Mouse (Mus musculus): ENCODE measurements around the gene Znhit3. TPM values are rescaled to one million over a fixed set of nuclear protein-coding genes. Genes with fewer than 3 reads are reported as not detected.

The Znhit3 gene
- 10 to 100 TPM; 10.8 TPM for total RNA-seq (2021)
- long read RNA-seq, experiment 1, transcript Znhit3-201 (5 exons, 998 nt), result major isoform, 19 of 22 reads
- long read RNA-seq, experiment 1, partial matches to known transcripts, result 0 of 22 reads
- long read RNA-seq, experiment 1, other reads (novel, unspliced or antisense), result 3 of 22 reads
- long read RNA-seq, experiment 2, transcript Znhit3-201 (5 exons, 998 nt), result major isoform, 12 of 13 reads
- long read RNA-seq, experiment 2, partial matches to known transcripts, result 0 of 13 reads
- long read RNA-seq, experiment 2, other reads (novel, unspliced or antisense), result 1 of 13 reads

DNA sequence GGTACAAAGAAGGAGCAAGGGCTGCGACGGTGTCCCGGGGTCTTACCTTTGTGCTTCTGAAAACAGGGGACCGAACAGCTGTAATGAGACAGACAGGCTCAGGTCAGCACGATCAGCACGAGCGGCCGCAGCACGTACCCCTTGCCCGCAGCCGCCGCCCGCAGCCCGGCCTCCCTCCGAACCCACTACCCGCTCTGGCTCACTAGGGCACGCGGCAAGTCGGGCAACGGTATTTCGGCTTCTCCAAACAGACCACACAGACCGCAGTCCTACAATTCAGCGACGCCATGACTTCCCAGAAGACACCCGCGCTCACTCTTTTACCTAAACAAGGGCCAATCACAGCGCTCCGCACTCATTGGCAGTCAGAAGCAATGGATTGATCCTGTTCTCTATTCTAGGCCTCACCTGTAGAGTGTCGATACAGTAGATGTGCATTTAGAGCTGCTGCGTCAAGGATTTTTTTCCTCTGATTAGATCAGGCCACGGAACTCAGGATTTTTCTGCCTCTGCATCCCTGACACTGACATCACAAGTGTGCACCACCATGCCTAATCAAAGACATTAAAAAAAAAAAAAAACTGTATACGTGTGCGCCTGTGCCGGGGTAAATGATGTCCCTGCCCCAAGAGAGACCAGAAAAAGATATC, at the start of gene Znhit3:
Gene Znhit3 (minus strand): TSS at position 314 of the 650 bp plus-strand sequence.
- DNase-seq, result peak; percentile 87

DNA sequence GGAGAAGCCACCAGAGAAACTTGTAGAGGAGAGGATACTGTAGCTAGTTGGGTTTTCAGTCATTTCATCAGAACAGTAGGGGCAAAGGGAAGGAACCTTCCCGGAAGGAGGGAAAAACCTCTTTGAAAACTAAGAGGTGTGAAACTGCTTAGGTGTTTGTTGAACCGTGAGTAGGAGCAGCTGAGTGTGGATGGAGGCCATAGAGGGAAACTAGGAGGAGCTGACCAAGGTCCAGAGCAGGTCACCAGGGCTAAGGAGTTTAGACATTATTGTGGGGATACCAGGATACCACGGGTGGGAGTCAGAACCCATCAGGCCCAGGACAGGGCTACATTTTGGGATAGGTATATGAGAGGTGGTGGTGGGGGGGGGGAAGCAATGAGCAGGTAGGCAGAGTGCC, 47.4 kb upstream of the Znhit3 start:
- no peak for DNase-seq

- no peak for DNase-seq
These were observed 46.4 kb upstream of the Znhit3 start for GRCm38 (mm10) chr11:84962536-84962935.

DNA sequence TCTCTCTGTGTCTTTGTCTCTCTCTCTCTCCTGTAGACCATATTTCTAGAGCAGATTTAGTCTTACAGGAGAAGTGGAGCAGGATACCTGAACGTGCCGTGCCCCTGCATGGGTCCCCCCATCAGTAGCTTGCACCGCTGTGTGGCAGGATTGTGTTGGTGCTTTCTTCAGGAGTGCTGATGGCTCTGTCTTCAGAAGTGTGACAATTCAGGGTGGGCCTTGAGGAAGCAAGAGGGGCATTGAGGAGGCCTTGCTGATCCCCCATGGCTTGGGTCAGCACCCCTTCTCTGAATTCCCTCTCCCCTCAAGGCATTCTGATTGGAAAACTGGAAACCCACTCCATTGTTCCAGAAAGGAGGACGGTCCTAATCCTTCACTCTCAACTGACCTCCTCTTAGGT, 45.4 kb upstream of the Znhit3 start:
- no peak for DNase-seq

DNA sequence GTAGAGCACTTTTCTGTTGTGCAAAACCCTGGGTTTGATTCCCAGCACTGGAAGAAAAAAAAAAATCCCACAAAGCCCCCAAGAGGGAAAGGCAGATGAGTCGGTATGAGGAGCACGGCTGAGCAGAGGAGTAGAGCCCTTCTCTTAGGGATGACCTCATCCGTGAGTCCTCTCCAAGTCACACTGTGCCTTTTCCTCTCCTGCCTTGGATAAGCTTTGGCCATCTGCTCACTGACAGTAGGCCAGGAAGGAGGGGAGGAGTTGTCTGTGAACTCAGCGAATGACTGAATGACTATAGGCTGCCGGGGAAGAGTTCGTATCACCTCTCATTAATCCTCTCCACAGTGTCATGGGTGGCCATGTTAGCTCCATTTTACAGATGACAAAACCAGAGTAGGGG, 44.6 kb upstream of the Znhit3 start:
- no peak for DNase-seq

- no peak for DNase-seq
These were observed 44.1 kb upstream of the Znhit3 start for GRCm38 (mm10) chr11:84960291-84960690.

GRCm38 (mm10) chr11:84959701-84960181, 43.6 kb upstream of the Znhit3 start:
- peak; percentile 46 for DNase-seq

- no peak for DNase-seq
These were observed 43.0 kb upstream of the Znhit3 start for GRCm38 (mm10) chr11:84959181-84959580.

- DNase-seq, result no peak
These were observed 42.1 kb upstream of the Znhit3 start for GRCm38 (mm10) chr11:84958271-84958630.

DNA sequence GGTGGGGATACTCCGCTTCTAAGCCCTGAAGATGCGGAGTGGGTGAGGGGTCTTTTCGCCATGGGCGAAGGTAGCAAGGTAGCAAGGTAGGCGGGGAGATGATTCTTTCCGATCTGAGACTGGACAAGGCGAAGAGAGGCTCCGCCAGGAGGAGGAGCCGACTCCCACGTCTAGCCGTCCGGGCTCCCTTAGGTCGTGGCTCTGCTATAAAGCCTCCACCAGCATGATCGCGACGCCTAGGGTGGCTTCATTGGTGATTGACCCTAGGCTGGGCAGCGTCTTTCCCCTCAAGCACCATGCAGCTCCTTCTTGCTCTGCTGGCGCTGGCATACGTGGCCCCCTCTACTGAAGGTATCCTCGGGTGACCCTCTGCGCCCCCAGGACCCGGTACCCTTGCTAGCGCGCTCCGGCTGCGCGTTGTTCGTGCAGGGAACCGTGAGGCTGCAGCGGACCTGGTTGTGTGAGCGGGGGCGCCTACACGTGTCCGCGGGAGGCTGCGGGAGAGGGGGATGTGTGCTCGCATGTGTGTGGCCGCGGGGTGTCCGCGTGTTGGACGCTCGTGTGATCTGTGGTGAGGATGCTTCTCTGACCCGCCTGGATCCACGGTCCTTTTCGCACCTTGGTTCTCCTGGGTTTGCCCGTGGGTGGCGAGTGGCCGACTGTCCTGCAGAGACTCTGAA, 41.6 kb upstream of the Znhit3 start, which contains the start of gene Car4:
Gene Car4 (plus strand): TSS at position 196 of the 680 bp plus-strand sequence.
- peak; percentile 23 for DNase-seq

GRCm38 (mm10) chr11:84957171-84957570, 41.0 kb upstream of the Znhit3 start:
- no peak for DNase-seq

- no peak for DNase-seq
These were observed 40.2 kb upstream of the Znhit3 start for GRCm38 (mm10) chr11:84956400-84956799.

GRCm38 (mm10) chr11:84952611-84953010, 36.4 kb upstream of the Znhit3 start:
- DNase-seq, result no peak

- DNase-seq, result no peak
These were observed 32.4 kb upstream of the Znhit3 start for GRCm38 (mm10) chr11:84948526-84948925.

- no peak for DNase-seq
These were observed 31.9 kb upstream of the Znhit3 start for GRCm38 (mm10) chr11:84948114-84948513.

DNA sequence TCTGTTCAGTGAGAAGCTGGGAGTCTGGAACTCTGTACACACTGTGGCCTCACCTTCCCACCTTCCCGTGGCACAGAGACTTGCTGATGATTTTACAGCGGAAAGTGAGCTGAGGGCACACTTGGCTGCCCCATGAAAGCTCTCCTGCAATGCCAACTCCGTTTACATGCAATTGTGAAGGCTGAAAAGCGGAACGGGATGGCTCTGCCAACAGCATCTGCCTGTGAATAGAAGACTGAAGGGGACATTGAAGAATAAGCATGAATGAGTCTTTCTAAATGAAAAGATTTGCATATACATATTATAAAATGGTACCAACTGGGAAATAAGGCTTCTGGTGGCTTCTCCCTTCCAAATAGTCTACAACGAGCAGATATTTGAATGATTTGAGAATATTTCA, 31.0 kb upstream of the Znhit3 start:
- DNase-seq, result no peak

DNA sequence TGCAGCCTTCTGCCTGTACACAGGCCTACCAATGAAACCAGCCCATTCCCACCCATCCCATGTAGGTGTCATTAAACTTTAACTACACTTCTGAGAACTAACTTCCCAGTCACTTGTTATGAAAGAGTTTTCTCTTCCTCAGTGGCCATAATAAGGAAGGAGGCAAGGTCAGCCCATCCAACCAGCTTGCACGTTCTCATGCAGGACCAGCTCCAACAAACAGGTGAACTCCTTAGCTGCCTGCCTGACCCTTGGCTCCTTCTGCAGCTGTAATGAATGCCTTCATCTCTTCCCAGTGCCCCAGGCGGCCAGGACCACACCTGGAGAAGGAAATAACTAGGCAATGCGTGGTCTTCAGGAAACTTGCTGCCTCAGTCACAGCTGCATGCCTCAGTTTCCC, 29.7 kb upstream of the Znhit3 start:
- DNase-seq, result no peak

DNA sequence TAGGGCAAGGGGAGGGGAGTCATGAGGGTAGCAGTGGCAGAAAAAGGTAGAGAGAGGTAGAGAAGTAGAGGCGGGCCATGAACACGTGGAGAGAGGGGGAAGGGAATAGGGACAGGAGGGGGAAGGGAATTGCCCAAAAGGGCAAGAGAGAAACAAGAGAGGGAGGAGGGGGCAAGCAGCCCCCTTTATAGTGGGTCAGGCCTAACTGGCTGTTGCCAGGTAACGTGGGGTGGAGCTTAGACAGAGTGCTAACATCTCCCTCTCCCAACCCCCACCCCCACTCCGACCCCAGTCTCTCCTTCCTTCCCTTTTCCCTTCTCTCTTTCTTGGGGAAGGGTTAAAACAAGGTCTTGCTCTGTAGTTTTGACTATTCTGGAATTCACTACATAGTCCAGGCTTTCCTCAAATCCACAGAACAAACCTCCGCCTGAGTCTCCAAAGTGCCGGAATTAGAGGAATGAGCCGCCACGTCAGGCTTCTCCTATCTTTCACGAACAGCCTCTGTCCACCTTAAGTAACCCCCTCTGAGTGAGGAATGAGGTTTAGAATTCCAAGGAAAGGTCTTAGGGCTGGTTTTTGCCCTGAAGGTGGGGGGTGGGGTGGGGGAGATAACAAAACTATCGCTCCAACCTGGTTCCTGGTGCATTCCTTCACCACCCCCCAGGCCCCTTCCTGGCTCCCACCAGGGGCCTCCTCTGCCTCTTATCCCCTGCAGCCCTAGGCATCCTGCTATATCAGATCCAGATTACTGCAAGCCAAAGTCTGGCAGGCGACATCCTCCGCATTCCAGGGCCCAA, 28.7 kb upstream of the Znhit3 start:
- DNase-seq, result no peak

- DNase-seq, result peak; percentile 86
These were observed 27.8 kb upstream of the Znhit3 start for GRCm38 (mm10) chr11:84943948-84944347.

DNA sequence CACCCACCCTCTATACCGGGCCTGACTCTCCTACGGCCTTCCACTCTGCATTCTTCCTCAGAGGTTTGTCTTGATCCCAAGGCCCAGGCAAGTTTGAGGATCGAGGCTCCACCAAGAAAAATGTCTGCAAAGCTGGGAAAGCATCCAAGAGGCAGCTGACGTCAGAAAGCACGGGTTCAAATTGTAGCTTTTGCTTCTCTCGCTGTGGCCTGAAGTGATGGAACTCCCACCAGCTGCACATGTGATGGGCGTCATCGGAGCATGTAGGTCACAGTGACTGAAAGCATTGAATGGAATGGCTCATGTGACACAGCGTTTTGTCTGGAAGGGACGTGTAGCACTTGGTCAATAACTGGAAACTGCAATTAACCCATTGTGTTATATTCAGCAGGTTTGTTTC, 24.0 kb upstream of the Znhit3 start:
- DNase-seq, result no peak

DNA sequence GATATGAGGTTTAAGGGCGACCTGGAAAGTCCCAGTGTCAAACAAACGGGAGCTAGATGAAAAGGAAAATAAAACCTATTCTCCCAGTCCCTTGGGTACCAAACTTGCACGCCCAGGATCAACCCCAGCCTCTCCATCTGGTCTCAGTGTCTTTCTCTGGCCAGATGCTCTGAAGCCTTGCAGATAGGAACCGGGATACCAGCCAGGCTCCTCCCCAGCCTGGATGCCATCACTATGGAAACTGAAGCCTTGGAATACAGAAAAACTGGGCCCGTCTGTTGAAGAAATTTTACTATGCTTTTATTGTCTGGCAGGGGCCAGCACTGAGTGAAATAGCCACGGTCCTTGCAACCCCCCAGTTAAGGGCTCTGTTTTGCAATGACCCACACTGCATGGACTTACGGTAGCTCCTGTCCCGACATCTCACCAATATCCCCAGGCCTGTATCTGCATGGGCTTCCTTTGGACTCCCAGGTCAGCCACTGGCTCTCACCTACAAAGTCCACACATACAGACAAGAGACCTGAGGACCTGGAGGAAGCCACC, 23.4 kb upstream of the Znhit3 start:
- no peak for DNase-seq

- no peak for DNase-seq
These were observed 16.1 kb upstream of the Znhit3 start for GRCm38 (mm10) chr11:84932261-84932660.

Data from adrenal gland, postnatal 10 days (tissue).